Mouse (Mus musculus) CH12.LX (cell line): ENCODE measurements at regions not wholly inside any gene's neighbourhood (a gene's known extent, or its start where the extent isn't known, plus 50 kb on each side); places are given as distances from the start of the nearest gene placed in this dataset.

Experiments
- DNase-seq: peaks from one replicate; pipeline ENCODE4 v3.0.0-alpha.2; 2013; ENCODE audit errors: extremely low read depth
- H3K27ac ChIP-seq: 2 replicates; pipeline ENCODE4 v1.5.1; 2012; ENCODE audit warnings: low read depth, mild to moderate bottlenecking, control low read depth, moderate library complexity; ENCODE audit not compliant: insufficient read depth
- H3K27me3 ChIP-seq: replicated peaks from 2 replicates; pipeline ENCODE3; 2012; ENCODE audit warnings: inconsistent platforms
- H3K36me3 ChIP-seq, 2 experiments: replicated peaks in 1 of 2; 2 replicates each; pipeline versions ENCODE3 to v1.6.1; 2012; ENCODE audit warnings: inconsistent platforms in 1 of 2, low read length in 1 of 2, mild to moderate bottlenecking in 1 of 2, mixed read lengths in 1 of 2, moderate library complexity in 1 of 2; ENCODE audit not compliant: control insufficient read depth in 1 of 2, insufficient read depth in 1 of 2
- H3K4me1 ChIP-seq, 2 experiments: 2 replicates each; pipeline ENCODE4 v1.6.1; 2012; ENCODE audit warnings: inconsistent platforms in 1 of 2, moderate library complexity in 1 of 2; ENCODE audit not compliant: insufficient read depth in 2 of 2, control insufficient read depth in 1 of 2
- H3K4me2 ChIP-seq: 2 replicates; pipeline ENCODE4 v1.6.1; 2012; ENCODE audit warnings: low read depth, mild to moderate bottlenecking, control low read depth; ENCODE audit not compliant: poor library complexity, insufficient read depth, severe bottlenecking
- H3K4me3 ChIP-seq, 3 experiments: fragments of 150-350 bp in 1 of 3; sonication (generic) in 1 of 3; replicated peaks in 1 of 3; 2 replicates each; pipeline versions ENCODE3 to v1.5.1; 2011 to 2012; ENCODE audit warnings: low read depth in 2 of 3, low read length in 2 of 3, mild to moderate bottlenecking in 2 of 3, moderate library complexity in 2 of 3, control low read depth in 1 of 3, improper control_type of control experiment in 1 of 3, inconsistent platforms in 1 of 3, mixed read lengths in 1 of 3; ENCODE audit not compliant: poor library complexity in 1 of 3
- H3K79me2 ChIP-seq: replicated peaks from 2 replicates; pipeline ENCODE4 v1.6.1; 2012; ENCODE audit warnings: mild to moderate bottlenecking, moderate library complexity; ENCODE audit not compliant: control insufficient read depth, poor library complexity, insufficient read depth, severe bottlenecking; ENCODE audit errors: extremely low read depth
- H3K9ac ChIP-seq: 2 replicates; pipeline ENCODE4 v1.6.1; 2012; ENCODE audit warnings: low read depth, mild to moderate bottlenecking, control low read depth, moderate library complexity; ENCODE audit not compliant: insufficient read depth
- H3K9me3 ChIP-seq: replicated peaks from 2 replicates; pipeline ENCODE3; 2012; ENCODE audit warnings: low read length, inconsistent platforms, mixed read lengths
- CHD1 ChIP-seq: IDR thresholded peaks from 2 replicates; pipeline ENCODE4 v1.6.1; 2012; ENCODE audit warnings: low read depth, low read length, improper control_type of control experiment, inconsistent platforms
- CHD2 ChIP-seq: IDR thresholded peaks from 2 replicates; pipeline ENCODE4 v1.6.1; 2011; ENCODE audit warnings: low read length, improper control_type of control experiment
- CTCF ChIP-seq, 2 experiments: IDR thresholded peaks in 1 of 2; conservative IDR thresholded peaks in 1 of 2; 2 replicates each; pipeline ENCODE4 v1.5.1; 2011 to 2012; ENCODE audit warnings: low read depth in 2 of 2, low read length in 2 of 2, improper control_type of control experiment in 1 of 2, inconsistent platforms in 1 of 2, mild to moderate bottlenecking in 1 of 2, moderate library complexity in 1 of 2
- E2F4 ChIP-seq: IDR thresholded peaks from 2 replicates; pipeline ENCODE4 v1.6.1; 2011; ENCODE audit warnings: low read depth, low read length, improper control_type of control experiment; ENCODE audit not compliant: insufficient replicate concordance
- ELF1 ChIP-seq: IDR thresholded peaks from 2 replicates; pipeline ENCODE4 v1.6.1; 2014; ENCODE audit warnings: low read depth, mild to moderate bottlenecking, inconsistent platforms, low read length, improper control_type of control experiment
- EP300 ChIP-seq: IDR thresholded peaks from 2 replicates; pipeline ENCODE4 v1.6.1; 2011; ENCODE audit warnings: low read length, improper control_type of control experiment
- ETS1 ChIP-seq: conservative IDR thresholded peaks from 2 replicates; pipeline ENCODE4 v1.6.1; 2012; ENCODE audit warnings: low read depth, mild to moderate bottlenecking, inconsistent platforms, low read length, improper control_type of control experiment, moderate library complexity
- MAFK ChIP-seq: IDR thresholded peaks from 2 replicates; pipeline ENCODE4 v1.6.1; 2011; ENCODE audit warnings: low read length, improper control_type of control experiment; ENCODE audit not compliant: insufficient replicate concordance
- MAZ ChIP-seq: IDR thresholded peaks from 2 replicates; pipeline ENCODE4 v1.6.1; 2012; ENCODE audit warnings: low read depth, mild to moderate bottlenecking, inconsistent platforms, low read length, improper control_type of control experiment, moderate library complexity
- MYC ChIP-seq: IDR thresholded peaks from 2 replicates; pipeline ENCODE4 v1.6.1; 2011; ENCODE audit warnings: low read depth, mild to moderate bottlenecking, improper control_type of control experiment, low read length
- NELFE ChIP-seq: IDR thresholded peaks from 2 replicates; pipeline ENCODE4 v1.6.1; 2011; ENCODE audit warnings: low read depth, low read length, improper control_type of control experiment
- PAX5 ChIP-seq: IDR thresholded peaks from 2 replicates; pipeline ENCODE4 v1.6.1; 2012; ENCODE audit warnings: low read length, inconsistent platforms, mixed read lengths
- POLR2A ChIP-seq: IDR thresholded peaks from 2 replicates; pipeline ENCODE4 v1.6.1; 2011; ENCODE audit warnings: low read depth, mild to moderate bottlenecking, improper control_type of control experiment, low read length
- POLR2AphosphoS2 ChIP-seq: IDR thresholded peaks from 2 replicates; pipeline ENCODE4 v1.6.1; 2011; ENCODE audit warnings: low read depth, low read length, improper control_type of control experiment
- RAD21 ChIP-seq: IDR thresholded peaks from 2 replicates; pipeline ENCODE4 v1.6.1; 2011; ENCODE audit warnings: low read depth, mild to moderate bottlenecking, low read length, improper control_type of control experiment, moderate library complexity
- RCOR1 ChIP-seq: conservative IDR thresholded peaks from 2 replicates; pipeline ENCODE4 v1.6.1; 2012; ENCODE audit warnings: low read depth, mild to moderate bottlenecking, inconsistent platforms, low read length, improper control_type of control experiment
- USF2 ChIP-seq: conservative IDR thresholded peaks from 2 replicates; pipeline ENCODE4 v1.6.1; 2011; ENCODE audit warnings: low read depth, low read length, improper control_type of control experiment
- dilution Hi-C: fragments of 300-500 bp; cut with MboI; formaldehyde crosslinking; loops from 2 replicates; pipeline ENCODE4 v1.14.3; 2020; ENCODE audit warnings: low sequenced_read_pairs; ENCODE audit not compliant: extremely low pct_unique_long_range_greater_than_20kb, extremely low pct_ligation_motif_present
- in situ Hi-C: fragments of 300-500 bp; cut with MboI; formaldehyde crosslinking; loops from 3 replicates; pipeline ENCODE4 v1.14.3; 2019; ENCODE audit warnings: low sequenced_read_pairs, low pct_ligation_motif_present, low pct_unique_long_range_greater_than_20kb, mixed read lengths

GRCm38 (mm10) chr9:93857937-93858336 is 679.9 kb downstream of the 1190002N15Rik start:
- no peak for DNase-seq
- H3K4me3 ChIP-seq = no peak overlapping the region
- no peaks in the 10 kb centered on the region for H3K4me1 ChIP-seq
- in situ Hi-C loops = no loop called here
- H3K27ac ChIP-seq = no peak overlapping the region
- TF ChIP-seq MAFK (peak; percentile 79; the same call in 1 of the 2 replicates), NELFE (no peak)
- TF ChIP-seq, all 38 proteins: peak for 1
- H3K27me3 ChIP-seq = no peaks in the 10 kb centered on the region
- H3K79me2 ChIP-seq = no peaks in the 10 kb centered on the region
- no peak overlapping the region for H3K9ac ChIP-seq
- no peaks in the 10 kb centered on the region for H3K9me3 ChIP-seq
- no peak overlapping the region for H3K4me2 ChIP-seq
- no peaks in the 10 kb centered on the region for H3K36me3 ChIP-seq
- dilution Hi-C loops = no loop called here

- Histone ChIP-seq H3K4me2 (no peak overlapping the region), H3K4me1 (no peaks in the 10 kb centered on the region), H3K27me3 (no peaks in the 10 kb centered on the region), H3K9ac (no peak overlapping the region), H3K79me2 (no peaks in the 10 kb centered on the region), H3K9me3 (peaks cover 7% of the 10 kb centered on the region), H3K36me3 (no peaks in the 10 kb centered on the region), H3K4me3 (no peak overlapping the region), H3K27ac (no peak overlapping the region)
- in situ Hi-C loops = no loop called here
- TF ChIP-seq MAFK = no peak
- TF ChIP-seq USF2 = no peak
- no peak for TF ChIP-seq CTCF (conservative IDR thresholded peaks at IDR 0.05 in 1 of 2, IDR thresholded peaks at IDR 0.05 in 1 of 2; ENCODE audit: low read depth in 2 of 2, low read length in 2 of 2)
- TF ChIP-seq EP300 = no peak
- TF ChIP-seq RAD21 = no peak
- TF ChIP-seq PAX5 = no peak
- TF ChIP-seq CHD1 = no peak
- TF ChIP-seq POLR2A = no peak
- TF ChIP-seq MYC = no peak
- TF ChIP-seq ELF1 = no peak
- TF ChIP-seq RCOR1 = no peak
- no peak for TF ChIP-seq MAZ
- dilution Hi-C loops = no loop called here
- no peak for DNase-seq
Observed at GRCm38 (mm10) chr9:93846411-93846810, 691.5 kb downstream of the 1190002N15Rik start.

DNA sequence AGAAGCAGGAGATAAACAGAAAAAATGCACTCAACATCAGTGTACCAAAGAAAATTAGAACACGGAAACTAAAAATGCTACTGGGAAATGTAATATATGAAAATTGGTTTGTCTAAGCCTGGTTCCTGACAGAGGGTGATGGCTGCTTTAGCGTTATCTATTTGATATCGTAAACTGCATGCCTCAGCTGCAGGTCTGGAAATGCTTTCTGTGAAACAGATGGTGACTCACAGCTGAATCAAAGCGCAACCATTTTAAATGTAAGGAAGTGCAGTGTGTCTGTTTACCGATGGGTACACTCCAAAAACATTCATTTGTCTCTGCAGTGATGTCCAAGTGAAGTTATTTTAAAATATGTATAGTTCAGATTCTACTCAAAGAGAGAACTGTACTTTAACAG is 694.0 kb downstream of the 1190002N15Rik start:
- Histone ChIP-seq H3K4me3 (no peak overlapping the region), H3K4me1 (no peaks in the 10 kb centered on the region), H3K27ac (no peak overlapping the region), H3K4me2 (no peak overlapping the region), H3K79me2 (no peaks in the 10 kb centered on the region), H3K9ac (no peak overlapping the region), H3K9me3 (peaks cover 7% of the 10 kb centered on the region), H3K27me3 (no peaks in the 10 kb centered on the region), H3K36me3 (no peaks in the 10 kb centered on the region)
- dilution Hi-C loops (no loop called here), in situ Hi-C loops (no loop called here)
- DNase-seq = no peak
- TF ChIP-seq ELF1 = no peak
- TF ChIP-seq POLR2AphosphoS2 = no peak
- no peak for TF ChIP-seq ETS1
- TF ChIP-seq CHD2 = no peak
- TF ChIP-seq E2F4 = no peak
